Mouse (Mus musculus): Measurements from ENCODE around the gene Ift20.
"Not testable (repeated sequence)": the region's sequence is repeated elsewhere in the genome, so short reads cannot be mapped to it uniquely, and the experiment has no call there.

Ift20 gene

DNA sequence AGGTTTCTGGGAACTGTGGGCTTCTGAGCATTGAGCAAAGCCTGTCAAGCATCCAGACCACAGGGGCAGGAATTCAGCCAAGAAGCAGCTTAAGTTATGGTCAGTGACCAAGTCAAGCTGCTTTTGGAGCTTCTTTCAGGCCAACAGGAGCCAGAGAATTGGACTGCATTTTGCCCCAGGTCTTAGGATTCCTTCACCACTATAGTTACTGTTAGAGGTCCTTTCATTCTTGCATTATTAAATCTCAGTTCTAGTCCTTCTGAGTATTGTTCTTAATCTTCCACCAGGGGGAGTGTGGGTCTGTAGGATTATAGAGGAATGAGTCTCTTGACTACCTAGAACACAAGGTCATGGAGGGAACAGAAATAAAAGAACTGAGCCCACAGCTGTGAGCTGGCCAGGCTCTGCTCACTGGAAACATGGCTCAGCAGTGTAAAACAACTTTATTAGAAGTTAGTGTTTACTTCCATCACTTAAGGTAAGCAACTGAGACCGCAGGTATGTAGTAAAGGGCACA is 13.6 kb upstream of the Ift20 start:
- no peak for DNase-seq (ENCODE audit: low spot score)

DNA sequence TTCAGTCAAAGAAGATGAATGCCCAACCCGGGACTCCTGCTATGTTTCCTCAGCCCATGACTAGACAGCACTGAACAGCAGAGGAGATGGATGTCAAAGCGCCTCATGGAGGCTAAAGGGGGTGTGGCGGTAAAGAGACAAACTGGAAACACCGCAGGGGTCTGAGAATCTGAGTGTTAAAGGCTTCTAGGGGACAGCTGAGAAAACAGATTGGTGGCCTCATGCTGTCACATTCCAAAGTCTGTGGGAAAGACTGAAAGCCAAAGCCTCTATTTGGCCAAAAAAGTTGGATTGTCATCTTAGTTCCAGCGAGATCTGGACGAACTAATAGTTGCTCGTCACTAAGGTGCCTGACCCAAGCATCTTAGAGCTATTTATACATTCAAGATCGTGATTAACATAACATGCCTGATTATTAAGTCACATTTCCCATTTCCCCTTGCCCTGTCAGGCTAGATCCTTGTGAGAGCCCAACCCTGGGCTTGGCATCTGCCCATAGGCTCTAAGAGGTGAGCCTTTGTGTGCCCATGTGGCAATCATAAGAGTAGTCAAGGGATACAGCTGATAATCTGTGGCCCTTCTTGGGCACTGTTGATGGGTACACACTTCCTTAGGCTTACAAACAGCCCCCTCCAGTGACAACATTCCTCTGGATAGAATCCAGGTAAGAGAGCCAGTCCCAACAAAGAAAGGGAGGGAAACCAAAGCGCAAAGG is 12.8 kb upstream of the Ift20 start:
- DNase-seq (ENCODE audit: low spot score): no peak

DNA sequence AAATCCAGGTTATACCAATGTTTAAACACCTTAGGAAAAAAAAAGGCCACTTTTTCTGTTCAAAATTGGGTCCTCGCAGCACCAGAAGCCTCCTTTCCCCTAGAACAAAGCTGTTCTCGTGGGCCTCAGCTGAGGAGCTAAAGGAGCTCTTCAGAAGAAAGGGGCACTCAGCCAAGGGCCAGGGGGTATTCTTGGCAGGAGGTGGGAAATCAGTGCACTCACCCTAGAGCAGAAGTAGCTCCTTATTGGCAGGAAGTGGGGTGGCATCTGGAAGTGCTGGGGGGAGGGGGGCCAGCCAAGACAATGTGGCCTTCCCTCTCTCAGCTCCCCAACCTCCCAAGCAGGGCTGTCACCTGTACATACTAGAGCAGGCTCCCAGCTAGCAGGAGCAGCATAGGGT is 11.3 kb upstream of the Ift20 start:
- DNase-seq (ENCODE audit: low spot score): no peak

DNA sequence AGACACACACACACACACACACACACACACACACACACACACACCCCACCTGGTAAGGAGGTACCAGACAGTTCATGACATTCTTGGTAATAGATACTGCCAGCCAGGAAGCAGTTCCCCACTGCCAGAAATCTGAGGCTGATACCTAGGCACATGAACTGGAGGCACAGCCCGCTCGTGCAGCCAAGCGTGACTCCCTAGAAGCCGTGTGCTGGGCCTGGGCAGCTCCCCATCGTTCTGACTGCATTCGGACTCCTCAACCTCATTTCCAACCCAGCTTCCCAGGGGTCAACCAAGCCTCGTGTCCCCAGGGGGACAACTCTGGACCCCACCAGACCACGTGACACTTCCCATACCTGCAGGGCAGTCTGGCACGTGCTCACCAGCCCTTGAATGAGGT is 7.4 kb upstream of the Ift20 start:
- DNase-seq (ENCODE audit: low spot score): no peak

DNA sequence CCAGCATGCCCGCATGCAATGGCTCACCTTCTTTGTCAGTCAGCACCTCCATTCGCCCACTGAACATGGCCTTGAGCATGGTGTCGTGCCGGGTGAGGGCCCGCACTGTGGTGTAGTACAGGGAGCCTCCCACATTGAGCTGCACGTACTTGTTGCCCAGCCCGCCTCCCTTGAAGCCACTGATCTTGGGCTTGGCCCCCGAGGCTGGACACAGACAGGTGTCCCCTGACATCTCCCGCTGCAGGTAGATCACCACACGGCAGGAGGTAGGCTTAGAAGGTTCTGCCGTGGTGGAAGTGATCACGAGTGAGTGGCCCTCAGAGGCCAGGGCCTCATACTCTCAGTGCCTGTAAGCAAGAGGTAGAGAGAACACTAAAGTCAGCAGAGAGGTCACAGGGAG is 6.2 kb upstream of the Ift20 start:
- no peak for DNase-seq (ENCODE audit: low spot score)

DNA sequence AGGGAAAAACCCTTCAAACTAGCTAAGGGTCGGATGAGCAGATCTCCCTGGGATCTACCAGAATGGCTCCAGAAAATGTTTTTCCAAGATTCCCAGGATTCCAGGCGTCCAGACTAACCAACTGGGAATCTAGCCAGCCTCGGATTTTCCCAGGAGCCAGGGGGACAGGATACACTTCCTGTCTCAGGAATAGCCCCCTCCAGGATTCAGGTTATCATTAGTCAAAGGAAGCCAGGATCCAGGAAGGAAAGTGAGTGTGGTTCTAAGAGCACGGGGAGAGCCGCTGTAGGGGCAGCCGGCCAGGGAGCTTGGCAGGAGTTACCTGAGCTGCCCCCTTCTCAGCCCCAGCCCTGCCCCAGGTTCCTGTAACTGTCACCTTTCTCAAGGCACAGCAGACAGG is 5.1 kb upstream of the Ift20 start:
- DNase-seq (ENCODE audit: low spot score): no peak

DNA sequence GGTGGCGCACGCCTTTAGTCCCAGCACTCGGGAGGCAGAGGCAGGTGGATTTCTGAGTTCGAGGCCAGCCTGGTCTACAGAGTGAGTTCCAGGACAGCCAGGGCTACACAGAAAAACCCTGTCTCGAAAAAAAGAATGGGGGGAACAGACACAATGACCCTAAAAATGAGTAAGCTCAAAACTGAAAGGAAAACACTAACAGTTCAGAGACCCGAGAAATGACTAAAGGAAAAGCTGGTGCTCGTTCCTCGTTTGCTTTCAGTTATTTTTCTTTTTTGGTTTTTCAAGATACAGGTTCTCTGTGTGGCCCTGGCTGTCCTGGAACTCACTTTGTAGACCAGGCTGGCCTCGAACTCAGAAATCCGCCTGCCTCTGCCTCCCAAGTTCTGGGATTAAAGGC is 4.6 kb upstream of the Ift20 start:
- DNase-seq (ENCODE audit: low spot score): not testable (repeated sequence)

DNA sequence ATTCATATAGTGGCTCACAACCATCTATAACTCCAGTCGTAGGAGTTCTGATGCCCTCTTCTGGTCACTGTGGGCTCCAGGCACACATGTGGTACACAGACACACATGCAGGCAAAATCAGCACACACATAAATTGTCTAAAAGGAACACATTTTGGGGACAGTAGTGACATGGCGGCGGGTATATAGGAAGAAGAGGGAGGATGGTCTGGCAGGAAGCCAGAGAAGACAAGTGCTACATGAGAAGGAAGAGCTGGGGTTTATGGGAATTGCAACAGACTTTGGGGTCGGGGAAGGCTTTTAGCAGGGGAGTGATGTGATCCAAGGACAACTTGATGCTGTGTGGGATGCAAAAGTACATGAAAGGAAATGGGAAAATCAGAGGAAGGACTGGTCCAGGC is 1.6 kb upstream of the Ift20 start:
- DNase-seq (ENCODE audit: low spot score): no peak

DNA sequence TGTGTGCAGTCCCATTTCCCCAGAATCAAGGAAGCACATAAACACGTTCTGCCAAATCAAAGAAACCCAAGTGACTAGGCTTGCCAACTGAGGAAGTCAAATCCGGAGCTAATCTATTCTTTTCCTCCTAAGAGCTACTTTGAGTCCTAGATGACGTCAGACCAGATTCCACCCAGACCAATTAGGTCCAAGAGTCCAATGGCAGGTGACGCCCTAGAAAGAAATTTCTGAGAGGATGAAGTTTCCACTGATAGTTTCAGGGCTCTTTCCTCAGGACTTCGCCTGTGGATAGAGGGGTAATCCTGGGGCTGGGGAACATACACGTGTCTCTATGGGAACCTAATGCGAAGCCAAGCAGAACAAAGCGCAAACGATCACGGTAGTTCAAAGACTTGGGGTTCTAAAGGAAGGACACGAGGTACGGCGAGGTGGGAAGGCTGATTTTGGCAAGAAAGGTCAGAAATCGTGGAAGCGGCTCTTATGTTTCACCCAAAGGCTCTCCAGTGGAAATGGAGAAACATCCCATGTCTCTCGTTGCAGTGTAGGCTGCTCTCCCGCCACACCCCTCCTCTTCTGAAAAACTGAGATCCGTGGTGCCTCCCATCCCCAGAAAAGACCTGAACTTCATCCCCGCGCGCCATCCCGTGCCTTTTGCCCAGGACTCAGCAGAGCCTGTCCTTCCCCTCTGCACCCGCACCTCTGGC is 633 bp upstream of the Ift20 start:
- no peak for DNase-seq (ENCODE audit: low spot score)

DNA sequence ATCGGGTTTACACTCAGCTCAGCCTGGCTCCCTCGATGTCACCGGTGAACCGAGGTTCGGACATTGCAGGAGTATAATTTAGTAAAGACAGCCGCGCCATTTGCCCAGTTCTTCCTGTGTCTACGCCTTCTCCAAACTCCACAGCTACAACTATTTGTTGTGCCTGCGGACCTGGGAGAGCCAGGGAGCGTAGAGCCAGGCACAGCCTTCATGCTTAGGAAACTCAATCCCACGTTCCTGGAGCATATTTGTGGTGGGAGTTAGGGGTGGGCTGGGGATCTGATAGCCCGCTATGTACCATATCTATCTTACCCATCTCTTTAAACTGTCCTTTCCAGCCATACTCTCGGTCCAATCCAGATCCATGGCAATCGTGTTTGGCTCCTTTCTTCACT is 526 bp downstream of the Ift20 start:
- no peak for DNase-seq (ENCODE audit: low spot score)

DNA sequence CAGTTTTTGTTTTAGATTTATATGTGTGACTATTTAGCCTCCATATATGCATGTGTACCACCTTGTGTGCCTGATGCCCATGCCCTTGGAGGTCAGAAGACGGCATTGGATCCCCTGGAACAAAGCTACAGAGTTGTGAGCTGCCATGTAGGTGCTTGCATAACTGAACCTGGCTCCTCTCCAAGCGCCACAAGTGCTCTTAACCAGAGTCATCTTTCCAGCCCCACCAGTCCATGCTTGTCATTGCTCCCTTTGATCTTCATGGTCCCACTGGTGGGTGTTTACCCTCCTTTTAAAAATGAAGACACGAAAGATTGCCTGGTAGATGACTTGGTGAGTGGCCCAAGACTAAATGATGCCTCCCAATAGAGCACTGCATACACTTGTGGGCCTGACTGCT is 4.2 kb downstream of the Ift20 start:
- no peak for DNase-seq (ENCODE audit: low spot score)

DNA sequence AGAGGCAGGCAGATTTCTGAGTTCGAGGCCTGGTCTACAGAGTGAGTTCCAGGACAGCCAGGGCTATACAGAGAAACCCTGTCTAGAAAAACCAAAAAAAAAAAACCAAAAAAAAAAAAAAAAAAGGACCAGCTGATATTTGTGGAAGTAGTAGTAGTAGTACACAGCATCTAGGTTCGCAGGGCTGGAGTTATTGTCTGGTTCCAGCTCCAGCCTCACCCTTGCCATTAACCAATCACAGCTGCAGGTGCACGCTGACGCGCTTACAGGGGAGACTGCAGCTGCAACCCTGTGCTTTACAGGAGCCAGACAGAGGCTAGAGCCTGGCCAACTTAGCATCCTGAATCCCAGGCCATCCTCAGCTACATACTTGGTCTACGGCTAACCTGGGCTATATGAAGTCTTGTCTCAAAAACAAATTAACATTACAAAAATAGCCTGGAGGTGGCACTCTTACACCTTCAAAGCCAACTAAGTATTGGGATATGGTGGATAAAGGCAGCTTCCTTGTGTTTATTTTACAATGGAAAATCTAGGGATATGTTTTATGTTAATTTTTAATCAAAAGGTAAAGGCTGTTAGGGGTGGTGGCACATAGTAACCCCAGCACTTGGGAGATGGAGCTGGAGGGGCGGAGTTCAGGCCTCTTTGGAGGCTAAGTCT is 8.4 kb downstream of the Ift20 start:
- DNase-seq (ENCODE audit: low spot score): no peak

DNA sequence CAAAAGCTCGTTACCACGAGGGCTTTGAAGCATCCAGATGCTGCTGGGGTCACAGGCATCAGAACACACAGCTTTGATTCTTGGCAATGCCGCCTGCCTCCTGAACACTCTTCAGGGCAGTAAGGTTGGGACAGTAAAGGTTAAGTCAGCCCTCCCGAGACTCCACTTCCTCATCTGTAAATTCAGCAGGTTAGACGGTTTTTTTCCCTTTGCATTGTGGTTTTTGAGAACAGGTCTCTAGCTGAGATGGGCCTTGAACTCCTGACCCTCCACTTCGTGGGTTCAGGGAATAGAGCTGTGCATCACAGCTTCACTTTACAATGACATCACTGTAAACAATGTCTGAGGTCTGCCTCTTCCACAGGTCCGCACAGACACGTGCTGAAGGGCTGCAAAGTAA is 9.0 kb downstream of the Ift20 start:
- no peak for DNase-seq (ENCODE audit: low spot score)

DNA sequence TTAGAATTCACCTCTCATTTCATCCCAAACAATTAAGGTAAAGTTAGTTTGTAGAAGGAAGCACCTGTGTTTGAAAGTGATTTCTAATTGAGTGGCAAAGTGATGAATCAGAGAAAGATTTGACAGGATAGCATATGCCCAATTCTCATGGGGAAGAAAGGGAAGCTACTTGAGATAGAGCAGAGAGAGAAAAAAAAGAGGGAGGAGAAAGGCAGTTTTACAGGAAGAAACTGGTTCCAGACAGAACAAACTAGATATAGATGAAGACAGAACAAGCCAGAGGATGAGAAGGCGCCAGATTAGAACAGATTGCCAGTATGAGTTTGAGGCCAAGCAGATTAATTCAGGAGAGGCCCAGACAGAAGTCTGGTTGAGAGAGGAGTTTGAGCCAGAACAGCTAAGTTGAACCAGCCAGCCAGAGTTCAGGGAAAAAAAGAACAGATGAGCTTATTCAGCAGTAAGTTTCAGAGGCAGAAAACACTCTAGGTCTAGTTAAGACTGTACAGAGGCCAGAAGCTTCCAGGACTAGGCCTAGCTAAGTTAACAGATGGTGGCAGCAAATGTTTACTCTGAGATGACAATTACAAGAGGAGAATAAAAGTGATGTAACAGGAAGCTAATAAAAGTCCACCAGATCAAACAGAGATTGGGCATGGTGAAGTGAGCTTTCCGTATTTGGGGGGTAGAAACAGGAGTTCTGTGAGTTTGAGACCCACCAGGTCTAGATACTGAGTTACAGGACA is 11.7 kb downstream of the Ift20 start:
- DNase-seq (ENCODE audit: low spot score): no peak

DNA sequence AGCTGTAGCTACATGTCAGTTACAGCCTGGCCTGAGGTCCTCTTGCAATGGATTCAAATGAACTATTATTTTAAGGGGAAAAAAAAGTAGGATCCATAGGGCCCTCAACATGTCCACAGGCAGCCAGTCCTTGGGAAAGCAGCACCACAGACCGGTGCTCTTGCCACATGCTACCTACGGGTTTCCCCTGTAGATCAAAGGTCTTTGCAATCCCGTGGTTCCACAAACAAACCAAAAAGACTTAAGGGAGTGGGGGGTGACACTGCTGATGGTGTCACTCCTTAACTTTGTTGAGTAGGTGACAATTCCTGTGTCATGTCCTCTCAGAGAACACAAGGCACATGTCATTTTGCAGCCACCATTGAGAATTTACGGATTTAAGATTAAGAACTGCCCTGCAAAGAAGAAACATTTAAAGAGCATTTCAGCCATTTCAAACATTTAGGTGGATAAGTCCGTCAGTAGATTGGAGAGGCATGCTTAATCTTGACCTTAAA is 13.4 kb downstream of the Ift20 start:
- DNase-seq (ENCODE audit: low spot score): no peak

DNA sequence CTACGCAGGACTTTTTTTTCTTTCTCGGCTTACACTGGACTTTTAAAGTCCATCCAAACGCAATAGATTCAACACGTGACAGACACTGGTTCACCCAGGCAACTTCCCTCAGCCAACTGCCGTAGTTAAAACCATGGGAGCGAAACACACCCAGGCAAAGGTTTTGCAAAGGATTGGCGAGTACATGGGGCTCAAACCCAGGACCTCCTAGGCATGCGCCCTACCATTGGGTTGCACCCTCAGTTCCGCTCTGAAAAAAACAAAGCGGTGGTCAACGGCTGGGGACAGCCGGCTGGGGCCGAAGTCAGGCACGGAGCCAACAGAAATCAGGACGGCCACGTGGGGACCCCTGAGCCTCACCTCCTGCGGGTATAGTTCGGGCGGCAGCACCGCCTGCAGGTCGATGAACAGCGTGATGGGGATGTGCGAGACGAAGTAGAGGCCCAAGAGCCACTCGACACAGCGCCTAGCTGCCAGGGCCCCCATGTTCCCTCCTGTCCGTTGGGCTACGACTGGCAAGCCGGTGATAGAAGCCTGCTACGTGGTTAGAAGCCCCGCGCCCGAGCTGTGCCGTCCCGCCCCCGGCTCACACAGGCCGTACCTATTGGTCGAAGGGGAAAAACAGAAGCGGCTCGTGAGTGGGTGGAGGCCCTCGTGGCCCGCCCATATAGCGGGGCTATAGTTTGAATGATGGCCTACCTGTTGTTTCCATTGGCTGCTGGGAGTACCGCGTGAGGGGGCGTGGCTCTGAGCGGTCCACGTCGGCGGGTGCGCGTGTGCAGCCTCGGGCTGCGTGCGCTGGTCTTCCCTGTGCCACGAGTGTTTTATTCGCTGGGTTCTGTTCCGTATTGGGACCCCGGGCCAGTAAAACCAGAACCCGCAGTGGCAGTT is 14.3 kb downstream of the Ift20 start, which contains the start of gene Tmem97:
Gene Tmem97, minus strand, starts transcription at position 610 of the 891 bp plus-strand sequence.
- peak; percentile 67 for DNase-seq (ENCODE audit: low spot score)

DNA sequence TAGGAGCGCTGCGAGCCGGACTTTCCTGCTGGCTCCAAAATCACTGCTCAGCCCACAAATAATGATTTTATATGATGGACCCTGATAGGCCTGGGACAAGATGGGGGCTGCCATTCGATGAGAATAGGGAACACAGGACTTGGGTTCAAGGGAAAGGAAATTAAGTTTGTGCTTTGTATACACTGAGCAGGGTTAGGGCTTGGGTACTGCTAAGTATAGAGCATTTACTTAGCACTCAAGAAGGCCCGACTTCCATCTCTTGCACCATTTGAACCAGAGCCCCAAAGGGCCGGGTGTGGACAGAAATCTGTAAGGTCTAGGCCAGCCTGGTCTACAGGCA is 14.9 kb downstream of the Ift20 start:
- DNase-seq (ENCODE audit: low spot score): no peak

DNA sequence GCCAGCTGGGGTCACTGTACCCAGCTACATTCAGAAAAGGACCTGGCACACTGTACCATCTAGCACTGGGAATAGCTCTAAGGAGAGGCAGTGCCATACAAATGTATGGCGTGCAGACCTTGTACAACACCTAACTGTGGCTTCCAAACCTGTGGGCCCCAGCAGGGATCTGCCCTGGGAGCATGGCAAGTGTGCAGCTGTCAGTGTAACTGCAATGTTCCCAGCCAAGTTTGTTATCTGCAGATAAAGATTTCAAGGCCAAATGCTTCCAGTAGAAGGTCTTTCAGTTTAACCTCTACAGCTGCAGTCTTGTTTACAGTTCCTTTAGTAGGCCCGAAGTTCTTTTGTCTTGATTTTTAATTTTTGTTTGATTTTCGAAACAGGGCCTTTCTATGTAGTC is 19.5 kb downstream of the Ift20 start:
- DNase-seq (ENCODE audit: low spot score): no peak

DNA sequence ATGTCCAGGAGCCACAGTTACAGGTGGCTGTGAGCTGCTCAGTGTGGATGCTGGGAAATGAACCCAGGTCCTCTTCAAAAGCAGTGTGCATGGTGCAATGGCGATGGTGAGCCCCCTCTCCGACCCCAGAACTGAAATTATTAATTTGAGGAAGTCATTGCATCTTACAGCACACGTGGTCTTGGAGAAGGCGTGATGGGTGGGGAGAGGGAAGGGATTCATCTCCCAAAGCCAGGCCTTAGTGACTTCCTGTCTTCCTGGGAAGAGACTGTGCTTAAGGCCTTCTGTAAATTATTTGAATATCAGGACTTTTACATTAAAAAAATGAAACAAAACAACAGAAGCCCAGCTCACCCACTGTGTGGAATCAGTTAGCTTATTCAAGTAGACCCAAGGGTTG is 19.9 kb downstream of the Ift20 start:
- DNase-seq (ENCODE audit: low spot score): no peak

DNA sequence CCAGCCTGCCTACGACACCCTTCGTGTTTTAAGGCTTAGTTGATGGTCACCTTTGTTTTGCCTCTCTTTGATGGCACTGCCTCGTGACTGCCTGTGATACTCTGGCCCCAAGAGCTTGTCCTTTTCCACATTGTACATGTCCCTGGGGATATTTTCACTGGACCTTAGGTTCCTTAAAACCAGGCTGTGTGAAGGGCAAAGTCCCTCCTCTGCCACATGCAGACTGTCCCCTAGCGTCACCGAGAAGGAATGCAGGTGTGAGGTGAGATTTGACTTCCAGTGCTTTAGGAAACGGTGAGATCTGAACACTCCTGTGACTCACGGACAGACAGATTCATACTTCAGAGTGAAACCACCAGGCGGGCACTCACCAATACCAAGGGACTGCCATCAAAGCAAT is 21.1 kb downstream of the Ift20 start:
- no peak for DNase-seq (ENCODE audit: low spot score)

DNA sequence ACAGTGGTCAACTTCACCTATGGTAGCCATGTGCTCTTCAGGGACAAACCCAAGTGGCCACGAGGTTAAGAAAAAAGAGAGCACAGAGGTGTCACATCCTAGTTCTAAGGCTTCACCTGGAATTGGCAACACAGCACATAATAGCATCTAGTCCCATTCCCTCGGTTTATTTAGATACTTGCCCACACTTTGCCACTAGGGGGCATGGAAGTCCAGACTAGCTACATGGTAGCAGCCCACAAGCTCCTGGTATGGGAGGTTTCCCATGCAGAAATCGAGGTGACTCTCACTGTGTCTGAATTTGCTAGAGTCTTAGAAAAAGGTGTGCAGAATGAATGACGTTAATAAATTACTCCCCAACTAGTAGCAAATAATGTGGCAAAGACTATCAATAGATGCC is 24.3 kb downstream of the Ift20 start:
- no peak for DNase-seq (ENCODE audit: low spot score)
